Mouse (Mus musculus): ENCODE data around the gene Cphx3.
"Not testable (repeated sequence)": the region's sequence is repeated elsewhere in the genome, so short reads cannot be mapped to it uniquely, and the experiment has no call there.

DNA sequence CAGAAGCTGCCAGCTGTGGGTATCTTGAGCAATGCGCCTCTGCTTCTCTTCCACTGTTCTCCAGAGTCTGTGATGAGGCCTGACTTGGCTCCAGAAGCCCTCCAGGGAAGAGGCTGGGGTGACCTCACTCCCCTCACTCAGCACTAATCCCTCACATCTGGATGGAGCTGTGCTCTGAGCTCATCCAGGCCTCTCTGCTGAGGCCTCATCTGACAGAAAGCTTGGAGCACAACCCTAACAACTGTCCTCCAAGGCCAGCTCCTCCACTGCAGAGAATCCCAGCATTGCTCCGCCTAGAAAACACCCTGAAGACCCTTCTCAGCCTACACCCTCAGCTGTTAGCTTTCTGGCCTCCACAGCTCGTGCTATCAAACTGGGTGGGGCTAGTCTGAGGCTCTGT, 47.7 kb upstream of the Cphx3 start:
- TF ChIP-seq EP300, CTCF (IDR thresholded peaks at IDR 0.05): not testable (repeated sequence)
